ENCODE assay signal across 12 mouse cellular contexts in genomic region chr7:78884139-78884538, GRCm38 (mm10). TPM values are rescaled to one million over a fixed set of nuclear protein-coding genes. Genes with fewer than 3 reads are reported as not detected.
DNase-seq lines count a peak whose midpoint lies in the region; ATAC-seq and TF ChIP-seq lines count a peak whose summit lies in the region.
"Had no signal": no experiment of that assay in that cellular context is flagged by ENCODE, and none has a peak within 500 bp of the region (broad histone marks: within the 10 kb centered on the region; RNA-seq: fewer than 3 reads in every experiment).

No protein-coding gene starts in this region.

- peak; percentile 65 for ATAC-seq in hindbrain, embryonic 14.5 days (ENCODE audit: low FRiP score)
- ATAC-seq in neural tube, embryonic 12.5 days (ENCODE audit: low FRiP score, low read depth) = peak; percentile 22; the same call in 1 of the 2 replicates
- no peak for ATAC-seq in megakaryocyte-erythroid progenitor cell, adult 5-6 weeks (replicated peaks; ENCODE audit: low FRiP score, low TSS enrichment, poor library complexity, severe bottlenecking)

- H3K9me3 ChIP-seq in hindbrain, embryonic 14.5 days (ENCODE audit: control insufficient read depth, low read length) = no peaks in the 10 kb centered on the region
- no peaks in the 10 kb centered on the region for H3K9me3 ChIP-seq in neural tube, embryonic 12.5 days
- H3K9me3 ChIP-seq: embryonic facial prominence, embryonic 13.5 days had no signal

- peak; percentile 66 for DNase-seq in layer of hippocampus, adult 9-11 months
- DNase-seq in layer of hippocampus, adult 9-10 months (ENCODE audit: low spot score) = no peak
- peak; percentile 83 for DNase-seq in embryo, embryonic 11 days
- DNase-seq in hindbrain, embryonic 14.5 days (ENCODE audit: low spot score) = peak; percentile 84
- DNase-seq in lung, adult 2 months = no peak
- DNase-seq in lung, adult 18-20 months = no peak
- DNase-seq: B cell, adult 2 months; kidney, postnatal 14 days; lung, postnatal 36 days had no signal

- peak overlapping the region; percentile 84 for H3K4me2 ChIP-seq in hindbrain, embryonic 14.5 days (replicated peaks)
- peak overlapping the region; percentile 78 for H3K4me2 ChIP-seq in neural tube, embryonic 12.5 days (replicated peaks)

- H3K36me3 ChIP-seq in hindbrain, embryonic 14.5 days (replicated peaks; ENCODE audit: control insufficient read depth, insufficient read depth) = no peaks in the 10 kb centered on the region
- no peaks in the 10 kb centered on the region for H3K36me3 ChIP-seq in neural tube, embryonic 12.5 days
- H3K36me3 ChIP-seq: embryonic facial prominence, embryonic 13.5 days had no signal

- peak overlapping the region; percentile 65 for H3K4me3 ChIP-seq in hindbrain, embryonic 14.5 days (replicated peaks; ENCODE audit: low read length)
- peak overlapping the region; percentile 3; the same call in 1 of the 2 replicates for H3K4me3 ChIP-seq in neural tube, embryonic 12.5 days
- no peak overlapping the region for H3K4me3 ChIP-seq in lung, adult 2 months (replicated peaks; ENCODE audit: extremely low read depth, low read depth, low read length)

- no peaks in the 10 kb centered on the region for H3K27me3 ChIP-seq in hindbrain, embryonic 14.5 days (ENCODE audit: control insufficient read depth, insufficient read depth, low read length)
- 0 out of 2 replicates have a peak, but pooled peaks cover 6% of the 10 kb centered on the region for H3K27me3 ChIP-seq in neural tube, embryonic 12.5 days (replicated peaks)

- H3K27ac ChIP-seq in hindbrain, embryonic 14.5 days = peak overlapping the region; percentile 91
- H3K27ac ChIP-seq in neural tube, embryonic 12.5 days = no peak overlapping the region
- H3K27ac ChIP-seq: embryonic facial prominence, embryonic 13.5 days had no signal

- no peak for TF ChIP-seq CTCF in lung, adult 2 months (IDR thresholded peaks at IDR 0.05; ENCODE audit: insufficient read depth, low read length)

- peak overlapping the region; percentile 77 for H3K9ac ChIP-seq in hindbrain, embryonic 14.5 days
- H3K9ac ChIP-seq in neural tube, embryonic 12.5 days = peak overlapping the region; percentile 33; the same call in 1 of the 2 replicates
- H3K9ac ChIP-seq: embryonic facial prominence, embryonic 13.5 days had no signal

- TF ChIP-seq POLR2A in lung, adult 2 months (IDR thresholded peaks at IDR 0.05; ENCODE audit: borderline replicate concordance, extremely low read depth, low read depth, low read length) = no peak

- H3K4me1 ChIP-seq in hindbrain, embryonic 14.5 days (replicated peaks; ENCODE audit: control insufficient read depth, insufficient read depth, low read length) = peaks cover 60% of the 10 kb centered on the region
- peaks cover 63% of the 10 kb centered on the region for H3K4me1 ChIP-seq in neural tube, embryonic 12.5 days
- H3K4me1 ChIP-seq in lung, adult 2 months (ENCODE audit: control insufficient read depth, insufficient read depth, low read length) = no peaks in the 10 kb centered on the region

- 2% methylated on average over 6 of the region's 6 CpGs for WGBS in hindbrain, embryonic 14.5 days
- 4% methylated on average over 6 of the region's 6 CpGs for WGBS in neural tube, embryonic 12.5 days
- 8% methylated on average over 6 of the region's 6 CpGs for WGBS in lung, adult 2 months

RNA-seq across cellular contexts. Expression of gene Aen, which starts 11.5 kb away (rescaled TPM):
- polyA plus RNA-seq in hindbrain, embryonic 14.5 days (2014; fragmentation: Nextera tagmentation; extraction: Ambion mirVana) = 42.0 and 44.1 TPM in 2 replicates
- 47.6 and 48.0 TPM in 2 replicates for polyA plus RNA-seq in neural tube, embryonic 12.5 days (2016; fragmentation: Nextera tagmentation; extraction: Ambion mirVana)
- 17.1 and 17.7 TPM in 2 replicates for polyA plus RNA-seq in lung, adult 2 months (2012; rRNA removed)
- 77.3 and 78.2 TPM in 2 replicates for total RNA-seq in megakaryocyte-erythroid progenitor cell, adult 5-6 weeks (2014; fragmentation: Nextera tagmentation)
- 52.6 and 81.7 TPM in 2 replicates for total RNA-seq in megakaryocyte-erythroid progenitor cell, adult 5-6 weeks (2017)

RNA-seq across cellular contexts. Expression of gene Isg20, which starts 29.1 kb away (rescaled TPM):
- 0.55 and 1.2 TPM in 2 replicates for polyA plus RNA-seq in hindbrain, embryonic 14.5 days (2014; fragmentation: Nextera tagmentation; extraction: Ambion mirVana)
- 0.38 and 0.41 TPM in 2 replicates for polyA plus RNA-seq in neural tube, embryonic 12.5 days (2016; fragmentation: Nextera tagmentation; extraction: Ambion mirVana)
- 75.3 and 97.7 TPM in 2 replicates for polyA plus RNA-seq in lung, adult 2 months (2012; rRNA removed)
- total RNA-seq in megakaryocyte-erythroid progenitor cell, adult 5-6 weeks (2014; fragmentation: Nextera tagmentation) = 140 and 149 TPM in 2 replicates
- total RNA-seq in megakaryocyte-erythroid progenitor cell, adult 5-6 weeks (2017) = 46.2 and 54.5 TPM in 2 replicates

RNA-seq across cellular contexts. Expression of gene Det1, which starts 37.1 kb away (rescaled TPM):
- polyA plus RNA-seq in hindbrain, embryonic 14.5 days (2014; fragmentation: Nextera tagmentation; extraction: Ambion mirVana) = 12.7 and 13.5 TPM in 2 replicates
- polyA plus RNA-seq in neural tube, embryonic 12.5 days (2016; fragmentation: Nextera tagmentation; extraction: Ambion mirVana) = 19.7 TPM in 2 replicates
- 10.2 and 11.0 TPM in 2 replicates for polyA plus RNA-seq in lung, adult 2 months (2012; rRNA removed)
- 29.3 and 29.4 TPM in 2 replicates for total RNA-seq in megakaryocyte-erythroid progenitor cell, adult 5-6 weeks (2014; fragmentation: Nextera tagmentation)
- total RNA-seq in megakaryocyte-erythroid progenitor cell, adult 5-6 weeks (2017) = 13.8 and 27.0 TPM in 2 replicates

Comparison
In these comparisons a context has a peak if more than half of its experiments do, and no peak if none do; other contexts are left out.
1. DNase-seq: peak in layer of hippocampus, adult 9-11 months (single experiment), embryo, embryonic 11 days (single experiment) and hindbrain, embryonic 14.5 days (single experiment); none in layer of hippocampus, adult 9-10 months (single experiment), lung, adult 2 months (single experiment) and lung, adult 18-20 months (0 of 2).
2. RNA of gene Isg20, which starts 29.1 kb away (polyA plus RNA-seq): 75.3 to 97.7 TPM in lung, adult 2 months; 0.55 to 1.2 TPM in hindbrain, embryonic 14.5 days and 0.38 to 0.41 TPM in neural tube, embryonic 12.5 days; every median in the first group is over 10 times any median in the second.